Mouse (Mus musculus): ENCODE measurements around the gene Golgb1. TPM values are rescaled to one million over a fixed set of nuclear protein-coding genes. Genes with fewer than 3 reads are reported as not detected.

Golgb1 gene
- total RNA-seq, 1 experiment: 52.6 TPM

- Histone ChIP-seq H3K4me3 (ENCODE audit: insufficient read depth in 1 of 2, low read depth in 1 of 2, low read length in 2 of 2, poor library complexity in 1 of 2, severe bottlenecking in 1 of 2) (no peak overlapping the region), H3K27ac (ENCODE audit: insufficient read depth, low read depth, low read length, poor library complexity, severe bottlenecking) (no peak overlapping the region), H3K9ac (ENCODE audit: insufficient read depth, low read depth, low read length, poor library complexity, severe bottlenecking) (no peak overlapping the region), H3K9me3 (ENCODE audit: control insufficient read depth, insufficient read depth, low read depth, low read length) (no peaks in the 10 kb centered on the region), H3K4me1 (ENCODE audit: control insufficient read depth in 2 of 2, insufficient read depth in 2 of 2, low read length in 2 of 2, poor library complexity in 1 of 2) (no peaks in the 10 kb centered on the region), H3K36me3 (ENCODE audit: control insufficient read depth, insufficient read depth, low read length, poor library complexity, severe bottlenecking) (peaks cover 18% of the 10 kb centered on the region)
- TF ChIP-seq HCFC1 (IDR thresholded peaks at IDR 0.05; ENCODE audit: borderline replicate concordance, insufficient read depth, low read length) (no peak), MAFK (IDR thresholded peaks at IDR 0.05; ENCODE audit: insufficient read depth, low read depth, low read length) (no peak), ZNF384 (IDR thresholded peaks at IDR 0.05; ENCODE audit: low read depth, low read length) (no peak), CHD2 (IDR thresholded peaks at IDR 0.05; ENCODE audit: low read depth, low read length) (no peak), ZC3H11A (IDR thresholded peaks at IDR 0.05; ENCODE audit: borderline replicate concordance, low read depth, low read length) (no peak)
- in situ Hi-C loops (cut with MboI; ENCODE audit: low sequenced_read_pairs in 2 of 2, unreplicated experiment in 2 of 2): no loop called here
- no peak for DNase-seq (ENCODE audit: low read depth, low spot score)
Observed at GRCm38 (mm10) chr16:36890559-36890958, 15.6 kb downstream of the Golgb1 start.

- Histone ChIP-seq H3K27ac (ENCODE audit: insufficient read depth, low read depth, low read length, poor library complexity, severe bottlenecking) (no peak overlapping the region), H3K36me3 (ENCODE audit: control insufficient read depth, insufficient read depth, low read length, poor library complexity, severe bottlenecking) (peaks cover 17% of the 10 kb centered on the region), H3K9ac (ENCODE audit: insufficient read depth, low read depth, low read length, poor library complexity, severe bottlenecking) (no peak overlapping the region), H3K4me1 (ENCODE audit: control insufficient read depth in 2 of 2, insufficient read depth in 2 of 2, low read length in 2 of 2, poor library complexity in 1 of 2) (no peaks in the 10 kb centered on the region), H3K4me3 (ENCODE audit: insufficient read depth in 1 of 2, low read depth in 1 of 2, low read length in 2 of 2, poor library complexity in 1 of 2, severe bottlenecking in 1 of 2) (no peak overlapping the region), H3K9me3 (ENCODE audit: control insufficient read depth, insufficient read depth, low read depth, low read length) (no peaks in the 10 kb centered on the region)
- in situ Hi-C loops (cut with MboI; ENCODE audit: low sequenced_read_pairs in 2 of 2, unreplicated experiment in 2 of 2): no loop called here
- no peak for DNase-seq (ENCODE audit: low read depth, low spot score)
- no peak for TF ChIP-seq HCFC1 (IDR thresholded peaks at IDR 0.05; ENCODE audit: borderline replicate concordance, insufficient read depth, low read length)
- TF ChIP-seq ZNF384 (IDR thresholded peaks at IDR 0.05; ENCODE audit: low read depth, low read length): no peak
- no peak for TF ChIP-seq MAFK (IDR thresholded peaks at IDR 0.05; ENCODE audit: insufficient read depth, low read depth, low read length)
- TF ChIP-seq CHD2 (IDR thresholded peaks at IDR 0.05; ENCODE audit: low read depth, low read length): no peak
- no peak for TF ChIP-seq ZC3H11A (IDR thresholded peaks at IDR 0.05; ENCODE audit: borderline replicate concordance, low read depth, low read length)
Observed at GRCm38 (mm10) chr16:36891415-36891814, 16.5 kb downstream of the Golgb1 start.

- Histone ChIP-seq H3K9ac (ENCODE audit: insufficient read depth, low read depth, low read length, poor library complexity, severe bottlenecking) (no peak overlapping the region), H3K9me3 (ENCODE audit: control insufficient read depth, insufficient read depth, low read depth, low read length) (no peaks in the 10 kb centered on the region), H3K36me3 (ENCODE audit: control insufficient read depth, insufficient read depth, low read length, poor library complexity, severe bottlenecking) (peaks cover 16% of the 10 kb centered on the region), H3K27ac (ENCODE audit: insufficient read depth, low read depth, low read length, poor library complexity, severe bottlenecking) (no peak overlapping the region), H3K4me3 (ENCODE audit: insufficient read depth in 1 of 2, low read depth in 1 of 2, low read length in 2 of 2, poor library complexity in 1 of 2, severe bottlenecking in 1 of 2) (no peak overlapping the region), H3K4me1 (ENCODE audit: control insufficient read depth in 2 of 2, insufficient read depth in 2 of 2, low read length in 2 of 2, poor library complexity in 1 of 2) (no peaks in the 10 kb centered on the region)
- DNase-seq (ENCODE audit: low read depth, low spot score): no peak
- no peak for TF ChIP-seq MAFK (IDR thresholded peaks at IDR 0.05; ENCODE audit: insufficient read depth, low read depth, low read length)
- TF ChIP-seq ZNF384 (IDR thresholded peaks at IDR 0.05; ENCODE audit: low read depth, low read length): no peak
- no peak for TF ChIP-seq CHD2 (IDR thresholded peaks at IDR 0.05; ENCODE audit: low read depth, low read length)
- TF ChIP-seq ZC3H11A (IDR thresholded peaks at IDR 0.05; ENCODE audit: borderline replicate concordance, low read depth, low read length): no peak
- no peak for TF ChIP-seq HCFC1 (IDR thresholded peaks at IDR 0.05; ENCODE audit: borderline replicate concordance, insufficient read depth, low read length)
- in situ Hi-C loops (cut with MboI; ENCODE audit: low sequenced_read_pairs in 2 of 2, unreplicated experiment in 2 of 2): no loop called here
Observed at GRCm38 (mm10) chr16:36893317-36893716, 18.4 kb downstream of the Golgb1 start.

- Histone ChIP-seq H3K9ac (ENCODE audit: insufficient read depth, low read depth, low read length, poor library complexity, severe bottlenecking) (no peak overlapping the region), H3K4me1 (ENCODE audit: control insufficient read depth in 2 of 2, insufficient read depth in 2 of 2, low read length in 2 of 2, poor library complexity in 1 of 2) (no peaks in the 10 kb centered on the region), H3K4me3 (ENCODE audit: insufficient read depth in 1 of 2, low read depth in 1 of 2, low read length in 2 of 2, poor library complexity in 1 of 2, severe bottlenecking in 1 of 2) (no peak overlapping the region), H3K27ac (ENCODE audit: insufficient read depth, low read depth, low read length, poor library complexity, severe bottlenecking) (no peak overlapping the region), H3K36me3 (ENCODE audit: control insufficient read depth, insufficient read depth, low read length, poor library complexity, severe bottlenecking) (peaks cover 11% of the 10 kb centered on the region), H3K9me3 (ENCODE audit: control insufficient read depth, insufficient read depth, low read depth, low read length) (no peaks in the 10 kb centered on the region)
- DNase-seq (ENCODE audit: low read depth, low spot score): no peak
- TF ChIP-seq ZNF384 (IDR thresholded peaks at IDR 0.05; ENCODE audit: low read depth, low read length) (no peak), ZC3H11A (IDR thresholded peaks at IDR 0.05; ENCODE audit: borderline replicate concordance, low read depth, low read length) (no peak), HCFC1 (IDR thresholded peaks at IDR 0.05; ENCODE audit: borderline replicate concordance, insufficient read depth, low read length) (no peak), CHD2 (IDR thresholded peaks at IDR 0.05; ENCODE audit: low read depth, low read length) (no peak), MAFK (IDR thresholded peaks at IDR 0.05; ENCODE audit: insufficient read depth, low read depth, low read length) (no peak)
- in situ Hi-C loops (cut with MboI; ENCODE audit: low sequenced_read_pairs in 2 of 2, unreplicated experiment in 2 of 2): no loop called here
Observed at GRCm38 (mm10) chr16:36896712-36897111, 21.8 kb downstream of the Golgb1 start.

GRCm38 (mm10) chr16:36903156-36903555 is 28.2 kb downstream of the Golgb1 start:
- in situ Hi-C loops (cut with MboI; ENCODE audit: low sequenced_read_pairs in 2 of 2, unreplicated experiment in 2 of 2): no loop called here
- H3K9ac ChIP-seq (ENCODE audit: insufficient read depth, low read depth, low read length, poor library complexity, severe bottlenecking): no peak overlapping the region
- no peak for TF ChIP-seq HCFC1 (IDR thresholded peaks at IDR 0.05; ENCODE audit: borderline replicate concordance, insufficient read depth, low read length)
- TF ChIP-seq MAFK (IDR thresholded peaks at IDR 0.05; ENCODE audit: insufficient read depth, low read depth, low read length): no peak
- TF ChIP-seq ZC3H11A (IDR thresholded peaks at IDR 0.05; ENCODE audit: borderline replicate concordance, low read depth, low read length): no peak
- no peak for TF ChIP-seq CHD2 (IDR thresholded peaks at IDR 0.05; ENCODE audit: low read depth, low read length)
- no peak for TF ChIP-seq ZNF384 (IDR thresholded peaks at IDR 0.05; ENCODE audit: low read depth, low read length)
- H3K36me3 ChIP-seq (ENCODE audit: control insufficient read depth, insufficient read depth, low read length, poor library complexity, severe bottlenecking): peaks cover 2% of the 10 kb centered on the region; the same call in 1 of the 2 replicates
- H3K4me1 ChIP-seq (ENCODE audit: control insufficient read depth in 2 of 2, insufficient read depth in 2 of 2, low read length in 2 of 2, poor library complexity in 1 of 2): no peaks in the 10 kb centered on the region
- H3K4me3 ChIP-seq (ENCODE audit: insufficient read depth in 1 of 2, low read depth in 1 of 2, low read length in 2 of 2, poor library complexity in 1 of 2, severe bottlenecking in 1 of 2): no peak overlapping the region
- no peaks in the 10 kb centered on the region for H3K9me3 ChIP-seq (ENCODE audit: control insufficient read depth, insufficient read depth, low read depth, low read length)
- DNase-seq (ENCODE audit: low read depth, low spot score): no peak
- no peak overlapping the region for H3K27ac ChIP-seq (ENCODE audit: insufficient read depth, low read depth, low read length, poor library complexity, severe bottlenecking)
